Comparison of ENCODE assay signal across 7 mouse cellular contexts in the genomic region with DNA sequence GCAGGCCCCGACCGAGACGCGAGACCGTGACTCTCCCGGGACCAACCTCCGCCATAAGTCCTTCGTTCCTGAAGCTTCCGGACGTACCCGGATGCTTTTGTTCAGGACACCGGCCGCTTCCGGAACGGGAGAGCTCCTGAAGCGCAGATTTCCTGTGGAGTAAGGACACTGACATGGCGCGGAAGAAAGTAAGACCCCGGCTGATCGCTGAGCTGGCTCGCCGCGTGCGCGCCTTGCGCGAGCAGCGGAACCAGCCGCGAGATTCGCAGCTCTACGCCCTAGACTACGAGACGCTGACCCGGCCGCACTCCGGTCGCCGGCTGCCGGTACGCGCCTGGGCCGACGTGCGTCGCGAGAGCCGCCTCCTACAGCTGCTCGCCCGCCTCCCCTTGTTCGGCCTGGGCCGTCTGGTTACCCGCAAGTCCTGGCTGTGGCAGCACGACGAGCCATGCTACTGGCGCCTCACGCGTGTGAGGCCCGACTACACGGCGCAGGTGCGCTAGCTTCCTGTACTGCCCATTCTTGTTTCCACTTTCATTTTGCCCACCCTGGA. TPM values are rescaled to one million over a fixed set of nuclear protein-coding genes. Genes with fewer than 3 reads are reported as not detected.
DNase-seq lines count a peak whose midpoint lies in the region; ATAC-seq lines count a peak whose summit lies in the region.

A gene (minus strand): TSS at position 93 of the 553 bp plus-strand sequence.
A gene (plus strand): TSS at position 122 of the 553 bp plus-strand sequence.

- H3K27ac ChIP-seq in intestine, embryonic 14.5 days (ENCODE audit: low read depth), result peak within 1 kb of the TSS; percentile 69
- H3K27ac ChIP-seq in midbrain, embryonic 10.5 days (replicated peaks), result peak within 1 kb of the TSS; percentile 91

- DNase-seq in adrenal gland, postnatal 10 days, result peak; percentile 91
- DNase-seq in embryo, embryonic 11.5 days (ENCODE audit: low read depth, low spot score), result peak; percentile 76
- DNase-seq in gastrocnemius, postnatal 36 days, result peak; percentile 68 to 77
- peak; percentile 93 for DNase-seq in intestine, embryonic 14.5 days (ENCODE audit: low spot score)
- DNase-seq in left cerebral cortex, postnatal 36 days (ENCODE audit: low spot score in 2 of 2), result peak; percentile 89
- DNase-seq in midbrain, embryonic 10.5 days (ENCODE audit: low spot score), result peak; percentile 91
- peak; percentile 80 to 81 for DNase-seq in right cerebral cortex, postnatal 36 days (ENCODE audit: low spot score in 2 of 2)

- peaks cover 67% of the 10 kb centered on the region for H3K36me3 ChIP-seq in intestine, embryonic 14.5 days (ENCODE audit: control insufficient read depth, insufficient read depth, low read length)
- peaks cover 72% of the 10 kb centered on the region for H3K36me3 ChIP-seq in midbrain, embryonic 10.5 days

- H3K4me3 ChIP-seq in intestine, embryonic 14.5 days (ENCODE audit: low read depth, low read length), result peak within 1 kb of the TSS; percentile 97
- peak within 1 kb of the TSS; percentile 91 for H3K4me3 ChIP-seq in midbrain, embryonic 10.5 days

- H3K4me2 ChIP-seq in intestine, embryonic 14.5 days (ENCODE audit: low read length), result peak within 1 kb of the TSS; percentile 83

- peak within 1 kb of the TSS; percentile 85 for H3K9ac ChIP-seq in intestine, embryonic 14.5 days (ENCODE audit: low read length)

- no peaks in the 10 kb centered on the region for H3K9me3 ChIP-seq in intestine, embryonic 14.5 days (ENCODE audit: control insufficient read depth, low read length)
- no peaks in the 10 kb centered on the region for H3K9me3 ChIP-seq in midbrain, embryonic 10.5 days (replicated peaks)

- intact Hi-C loops in gastrocnemius, postnatal 36 days (cut with DNase I), result loop anchor here (10.0 kb wide), 1 partner anchor 930 kb away; a partner anchor contains a TSS
- intact Hi-C loops in left cerebral cortex, postnatal 36 days (cut with DNase I), result no loop called here

- ATAC-seq in intestine, embryonic 14.5 days (replicated peaks; ENCODE audit: low FRiP score, low TSS enrichment, low read depth), result peak; percentile 47

- peaks cover 27% of the 10 kb centered on the region for H3K4me1 ChIP-seq in intestine, embryonic 14.5 days (replicated peaks; ENCODE audit: control insufficient read depth, insufficient read depth, low read length)
- H3K4me1 ChIP-seq in midbrain, embryonic 10.5 days, result peaks cover 45% of the 10 kb centered on the region

- no peaks in the 10 kb centered on the region for H3K27me3 ChIP-seq in intestine, embryonic 14.5 days (replicated peaks; ENCODE audit: control insufficient read depth, insufficient read depth, low read length)
- no peaks in the 10 kb centered on the region for H3K27me3 ChIP-seq in midbrain, embryonic 10.5 days (ENCODE audit: low read depth, poor library complexity, severe bottlenecking)

- WGBS in intestine, embryonic 14.5 days, result under 1% methylated on average over 62 of the region's 62 CpGs
- WGBS in midbrain, embryonic 10.5 days, result under 1% methylated on average over 62 of the region's 62 CpGs

RNA-seq across cellular contexts. Expression of the first gene that starts in this region (rescaled TPM):
- total RNA-seq in adrenal gland, postnatal 10 days (2021), result 10 to 100 TPM; 30.2 to 45.4 TPM
- total RNA-seq in gastrocnemius, postnatal 36 days (2021), result 10 to 100 TPM in 1 of 2 experiments, 1 to 10 TPM in 1; 9.3 to 10.2 TPM
- 21.6 and 24.1 TPM in 2 replicates for polyA plus RNA-seq in intestine, embryonic 14.5 days (2014; fragmentation: Nextera tagmentation; extraction: Ambion mirVana)
- total RNA-seq in left cerebral cortex, postnatal 36 days (2021), result 10 to 100 TPM; 47.4 to 60.0 TPM
- 28.9 and 33.9 TPM in 2 replicates for polyA plus RNA-seq in midbrain, embryonic 10.5 days (2016; fragmentation: Nextera tagmentation; extraction: Ambion mirVana)

RNA-seq across cellular contexts. Expression of the second gene that starts in this region (rescaled TPM):
- total RNA-seq in adrenal gland, postnatal 10 days (2021), result 100 to 1,000 TPM; 123 to 140 TPM
- 10 to 100 TPM; 84.6 to 90.2 TPM for total RNA-seq in gastrocnemius, postnatal 36 days (2021)
- 100 and 110 TPM in 2 replicates for polyA plus RNA-seq in intestine, embryonic 14.5 days (2014; fragmentation: Nextera tagmentation; extraction: Ambion mirVana)
- total RNA-seq in left cerebral cortex, postnatal 36 days (2021), result 10 to 100 TPM; 61.8 to 74.6 TPM
- polyA plus RNA-seq in midbrain, embryonic 10.5 days (2016; fragmentation: Nextera tagmentation; extraction: Ambion mirVana), result 94.7 and 98.1 TPM in 2 replicates

Comparison
In these comparisons a context has a peak if more than half of its experiments do, and no peak if none do; other contexts are left out.
1. Peak in every context shown above with its lines: DNase-seq, ATAC-seq, H3K4me3 ChIP-seq and H3K27ac ChIP-seq.